Mouse (Mus musculus) cerebellum, adult 9-10 months (tissue): ENCODE measurements at regions not wholly inside any gene's neighbourhood (a gene's known extent, or its start where the extent isn't known, plus 50 kb on each side); places are given as distances from the start of the nearest gene placed in this dataset.

Source experiments
- DNase-seq: peaks from one replicate; pipeline ENCODE4 v3.0.0; 2022

- DNase-seq: no peak
Measured at GRCm38 (mm10) chrX:99204077-99204476, 68.1 kb downstream of the Efnb1 start.

- no peak for DNase-seq
Measured at GRCm38 (mm10) chrX:99201081-99201480, 65.2 kb downstream of the Efnb1 start.

- no peak for DNase-seq
Measured at GRCm38 (mm10) chrX:99199669-99200068, 63.7 kb downstream of the Efnb1 start.

GRCm38 (mm10) chrX:99198961-99199631 lies 63.2 kb downstream of the Efnb1 start:
- DNase-seq: peak; percentile 55
